Mouse (Mus musculus) thymus, adult 18-20 months (tissue): Measurements from ENCODE around the gene Scamp2.

Source experiments
- DNase-seq, 2 experiments: peaks; one replicate each; pipeline ENCODE4 v3.0.0; 2022; ENCODE audit warnings: mixed read lengths in 2 of 2

Gene Scamp2

GRCm38 (mm10) chr9:57597929-57598382 lies 37.2 kb downstream of the Scamp2 start:
- DNase-seq: no peak

GRCm38 (mm10) chr9:57598851-57599563 lies 38.3 kb downstream of the Scamp2 start:
- DNase-seq: no peak

GRCm38 (mm10) chr9:57600620-57601352 lies 40.0 kb downstream of the Scamp2 start:
- no peak for DNase-seq

GRCm38 (mm10) chr9:57601353-57601706 lies 40.6 kb downstream of the Scamp2 start:
- no peak for DNase-seq

GRCm38 (mm10) chr9:57602098-57602497 lies 41.4 kb downstream of the Scamp2 start:
- no peak for DNase-seq

GRCm38 (mm10) chr9:57604875-57605274 lies 44.1 kb downstream of the Scamp2 start:
- DNase-seq: no peak

- DNase-seq: no peak
Measured at GRCm38 (mm10) chr9:57605503-57605902, 44.8 kb downstream of the Scamp2 start.

GRCm38 (mm10) chr9:57606139-57606851 lies 45.6 kb downstream of the Scamp2 start, which contains the start of gene Cplx3:
Gene Cplx3, minus strand, starts transcription at chr9:57606281.
- DNase-seq: no peak

GRCm38 (mm10) chr9:57609803-57610202 lies 49.1 kb downstream of the Scamp2 start:
- no peak for DNase-seq

GRCm38 (mm10) chr9:57610359-57610826 lies 49.6 kb downstream of the Scamp2 start:
- DNase-seq: no peak

GRCm38 (mm10) chr9:57612587-57612986 lies 51.8 kb downstream of the Scamp2 start:
- no peak for DNase-seq

GRCm38 (mm10) chr9:57613975-57614374 lies 53.2 kb downstream of the Scamp2 start:
- DNase-seq: no peak

- DNase-seq: no peak
Measured at GRCm38 (mm10) chr9:57614786-57615185, 54.0 kb downstream of the Scamp2 start.

GRCm38 (mm10) chr9:57617556-57618169 lies 56.9 kb downstream of the Scamp2 start:
- no peak for DNase-seq

GRCm38 (mm10) chr9:57618854-57619253 lies 58.1 kb downstream of the Scamp2 start:
- DNase-seq: no peak

GRCm38 (mm10) chr9:57620674-57621073 lies 59.9 kb downstream of the Scamp2 start, which contains the start of gene Lman1l:
Gene Lman1l, minus strand, starts transcription at chr9:57620774.
- no peak for DNase-seq

GRCm38 (mm10) chr9:57624295-57624694 lies 63.6 kb downstream of the Scamp2 start:
- DNase-seq: no peak

GRCm38 (mm10) chr9:57625674-57626500 lies 65.1 kb downstream of the Scamp2 start:
- DNase-seq: no peak

- DNase-seq: no peak
Measured at GRCm38 (mm10) chr9:57627191-57627590, 66.4 kb downstream of the Scamp2 start.

GRCm38 (mm10) chr9:57627892-57628291 lies 67.1 kb downstream of the Scamp2 start:
- DNase-seq: no peak

GRCm38 (mm10) chr9:57628717-57629116 lies 68.0 kb downstream of the Scamp2 start:
- no peak for DNase-seq
